In the genomic region with DNA sequence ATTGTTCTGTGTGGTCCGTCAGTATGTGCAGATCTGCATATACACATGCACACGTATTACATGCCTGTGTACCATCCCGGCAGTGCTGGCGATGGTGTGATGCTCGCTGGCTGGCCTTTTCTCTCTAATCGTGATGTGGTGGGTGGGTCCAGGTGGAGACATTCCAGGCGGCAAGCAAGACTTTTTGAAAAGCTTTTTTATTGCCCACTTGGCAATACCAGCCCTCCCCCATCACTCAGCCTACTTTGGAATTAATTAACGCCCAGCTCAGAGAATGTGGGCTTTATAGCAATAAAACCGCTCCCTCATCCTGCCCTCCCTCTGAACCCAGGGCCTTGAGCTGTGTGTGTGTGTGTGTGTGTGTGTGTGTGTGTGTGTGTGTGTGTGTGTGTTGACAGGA, we compare ENCODE assay signal across 22 mouse cellular contexts.
DNase-seq lines count a peak whose midpoint lies in the region; ATAC-seq and TF ChIP-seq lines count a peak whose summit lies in the region.
"Had no signal": no experiment of that assay in that cellular context is flagged by ENCODE, and none has a peak within 500 bp of the region (broad histone marks: within the 10 kb centered on the region; RNA-seq: fewer than 3 reads in every experiment).

No protein-coding gene starts in this region.

- no peak for TF ChIP-seq CTCF in forebrain, postnatal 0 days (IDR thresholded peaks at IDR 0.05; ENCODE audit: low read depth)

- H3K9me3 ChIP-seq in forebrain, embryonic 14.5 days (replicated peaks; ENCODE audit: control insufficient read depth, low read length): no peaks in the 10 kb centered on the region
- no peaks in the 10 kb centered on the region for H3K9me3 ChIP-seq in forebrain, postnatal 0 days (ENCODE audit: low read length)
- no peaks in the 10 kb centered on the region for H3K9me3 ChIP-seq in limb, embryonic 12.5 days
- H3K9me3 ChIP-seq: heart, embryonic 10.5 days; hindbrain, embryonic 12.5 days; midbrain, embryonic 12.5 days had no signal

- DNase-seq in forebrain, embryonic 14.5 days (ENCODE audit: low spot score): peak; percentile 35
- DNase-seq in forebrain, postnatal 0 days: no peak
- peak; percentile 35 for DNase-seq in ES-CJ7 (ENCODE audit: low read depth, low spot score)
- DNase-seq in embryo, embryonic 9.5 days (ENCODE audit: extremely low spot score): peak; percentile 5
- DNase-seq in cerebellum, postnatal 4 days (ENCODE audit: low spot score in 2 of 2): no peak
- no peak for DNase-seq in layer of hippocampus, adult 9-11 months
- no peak for DNase-seq in left cerebral cortex, postnatal 14 days (ENCODE audit: low spot score in 2 of 2)
- DNase-seq: adrenal gland, postnatal 36 days; cerebellum, adult 9-11 months; gastrocnemius, postnatal 25 days; heart, postnatal 10 days; kidney, adult 11 months; left cerebral cortex, postnatal 4 days; liver, postnatal 0 days; lung, postnatal 36 days; thymus, postnatal 14 days had no signal

- H3K27me3 ChIP-seq in forebrain, embryonic 14.5 days (replicated peaks; ENCODE audit: control insufficient read depth, insufficient read depth, low read length): no peaks in the 10 kb centered on the region
- no peaks in the 10 kb centered on the region for H3K27me3 ChIP-seq in forebrain, postnatal 0 days (ENCODE audit: insufficient read depth, low read length)
- peaks cover 59% of the 10 kb centered on the region for H3K27me3 ChIP-seq in limb, embryonic 12.5 days
- H3K27me3 ChIP-seq: hindbrain, embryonic 12.5 days; midbrain, embryonic 12.5 days had no signal

- 35% methylated on average over 9 of the region's 9 CpGs for WGBS in forebrain, embryonic 14.5 days
- WGBS in forebrain, postnatal 0 days: 31% methylated on average over 9 of the region's 9 CpGs
- WGBS in limb, embryonic 12.5 days: 11% methylated on average over 9 of the region's 9 CpGs

- no peaks in the 10 kb centered on the region for H3K4me1 ChIP-seq in forebrain, embryonic 14.5 days (ENCODE audit: control insufficient read depth, insufficient read depth, low read length)
- H3K4me1 ChIP-seq in forebrain, postnatal 0 days (ENCODE audit: insufficient read depth): no peaks in the 10 kb centered on the region
- peaks cover 33% of the 10 kb centered on the region for H3K4me1 ChIP-seq in limb, embryonic 12.5 days (replicated peaks)
- H3K4me1 ChIP-seq: hindbrain, embryonic 12.5 days; midbrain, embryonic 12.5 days had no signal

- H3K9ac ChIP-seq in forebrain, embryonic 14.5 days (ENCODE audit: low read length): no peak overlapping the region
- H3K9ac ChIP-seq in forebrain, postnatal 0 days: no peak overlapping the region
- H3K9ac ChIP-seq in limb, embryonic 12.5 days (replicated peaks): no peak overlapping the region
- H3K9ac ChIP-seq: hindbrain, embryonic 12.5 days; liver, postnatal 0 days; midbrain, embryonic 12.5 days had no signal

- H3K4me3 ChIP-seq in forebrain, embryonic 14.5 days (ENCODE audit: low read depth, low read length): no peak overlapping the region
- no peak overlapping the region for H3K4me3 ChIP-seq in forebrain, postnatal 0 days (ENCODE audit: low read depth, low read length)
- no peak overlapping the region for H3K4me3 ChIP-seq in limb, embryonic 12.5 days (replicated peaks)
- H3K4me3 ChIP-seq: erythroblast, embryonic 14.5 days; heart, embryonic 10.5 days; hindbrain, embryonic 12.5 days; midbrain, embryonic 12.5 days had no signal

- no peak overlapping the region for H3K27ac ChIP-seq in forebrain, embryonic 14.5 days (ENCODE audit: low read depth, low read length)
- H3K27ac ChIP-seq in forebrain, postnatal 0 days (ENCODE audit: low read depth, low read length): no peak overlapping the region
- H3K27ac ChIP-seq in limb, embryonic 12.5 days: no peak overlapping the region
- H3K27ac ChIP-seq: heart, embryonic 10.5 days; hindbrain, embryonic 12.5 days; midbrain, embryonic 12.5 days had no signal

- no peaks in the 10 kb centered on the region for H3K36me3 ChIP-seq in forebrain, embryonic 14.5 days (ENCODE audit: control insufficient read depth, insufficient read depth, low read length)
- no peaks in the 10 kb centered on the region for H3K36me3 ChIP-seq in forebrain, postnatal 0 days (ENCODE audit: insufficient read depth)
- H3K36me3 ChIP-seq in limb, embryonic 12.5 days: no peaks in the 10 kb centered on the region
- H3K36me3 ChIP-seq: heart, embryonic 10.5 days; hindbrain, embryonic 12.5 days; midbrain, embryonic 12.5 days had no signal

- ATAC-seq in forebrain, embryonic 14.5 days: no peak
- no peak for ATAC-seq in forebrain, postnatal 0 days
- 0 out of 2 replicates have a peak, but pooled peaks have one; percentile 52 for ATAC-seq in limb, embryonic 12.5 days (ENCODE audit: insufficient number of reproducible peaks, insufficient read depth, low FRiP score, low TSS enrichment, low read depth)
- ATAC-seq: forebrain, embryonic 16.5 days; liver, postnatal 0 days had no signal

- intact Hi-C loops in left cerebral cortex, postnatal 14 days (cut with DNase I): no loop called here

- H3K4me2 ChIP-seq in forebrain, embryonic 14.5 days (ENCODE audit: low read length): no peak overlapping the region
- no peak overlapping the region for H3K4me2 ChIP-seq in forebrain, postnatal 0 days (ENCODE audit: low read depth)
- H3K4me2 ChIP-seq in limb, embryonic 12.5 days: peak overlapping the region; percentile 27
- H3K4me2 ChIP-seq: hindbrain, embryonic 12.5 days; midbrain, embryonic 12.5 days had no signal

Comparison
In these comparisons a context has a peak if more than half of its experiments do, and no peak if none do; other contexts are left out.
1. DNase-seq: peak in forebrain, embryonic 14.5 days (single experiment), ES-CJ7 (single experiment) and embryo, embryonic 9.5 days (single experiment); none in forebrain, postnatal 0 days (single experiment), cerebellum, postnatal 4 days (0 of 2), layer of hippocampus, adult 9-11 months (single experiment) and left cerebral cortex, postnatal 14 days (0 of 2).